Mouse (Mus musculus): ENCODE results near the gene Cdh1. TPM values are rescaled to one million over a fixed set of nuclear protein-coding genes. Genes with fewer than 3 reads are reported as not detected.
A peak's percentile ranks its signal among the peaks of the same experiment; 100 is the strongest.

Gene Cdh1
- polyA plus RNA-seq, 1 experiment, result 347 TPM

DNA sequence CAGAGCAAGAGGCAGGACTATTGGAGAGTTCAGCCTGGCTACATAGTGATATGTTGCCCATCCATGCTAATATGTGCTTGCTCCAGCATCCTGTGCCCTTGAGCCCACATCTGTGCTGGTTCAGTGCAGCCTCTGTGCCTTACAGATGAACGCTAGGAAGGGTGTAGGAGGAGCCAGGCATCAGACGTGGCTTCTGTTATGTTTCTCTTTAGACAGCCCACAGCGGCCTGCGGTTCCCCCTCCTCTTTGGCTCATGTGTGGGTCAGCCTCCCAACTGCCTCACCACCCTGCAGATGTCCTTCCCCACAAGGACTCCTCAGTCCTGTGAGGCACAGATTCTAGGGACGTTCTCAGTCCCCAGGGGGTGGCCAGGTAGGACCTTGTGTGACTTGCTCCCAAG is 32.1 kb downstream of the Cdh1 start:
- Histone ChIP-seq H3K4me1 (ENCODE audit: control insufficient read depth, insufficient read depth, low read length) (peaks cover 17% of the 10 kb centered on the region), H3K36me3 (ENCODE audit: control insufficient read depth, insufficient read depth, low read length, poor library complexity, severe bottlenecking) (peaks cover 7% of the 10 kb centered on the region), H3K9me3 (replicated peaks; ENCODE audit: control insufficient read depth, insufficient read depth, low read length, poor library complexity, severe bottlenecking) (no peaks in the 10 kb centered on the region), H3K9ac (ENCODE audit: low read depth, poor library complexity, severe bottlenecking) (no peak overlapping the region), H3K27ac (ENCODE audit: insufficient read depth, low read length) (no peak overlapping the region), H3K4me3 (ENCODE audit: low read depth, low read length) (no peak overlapping the region), H3K27me3 (ENCODE audit: control insufficient read depth, insufficient read depth, low read length, poor library complexity, severe bottlenecking) (no peaks in the 10 kb centered on the region)
- no peak for TF ChIP-seq EP300 (IDR thresholded peaks at IDR 0.05; ENCODE audit: insufficient read depth, low read depth, low read length)
- TF ChIP-seq POLR2A (IDR thresholded peaks at IDR 0.05; ENCODE audit: insufficient read depth, low read length), result no peak
- TF ChIP-seq CTCF (IDR thresholded peaks at IDR 0.05; ENCODE audit: low read depth, low read length), result no peak

DNA sequence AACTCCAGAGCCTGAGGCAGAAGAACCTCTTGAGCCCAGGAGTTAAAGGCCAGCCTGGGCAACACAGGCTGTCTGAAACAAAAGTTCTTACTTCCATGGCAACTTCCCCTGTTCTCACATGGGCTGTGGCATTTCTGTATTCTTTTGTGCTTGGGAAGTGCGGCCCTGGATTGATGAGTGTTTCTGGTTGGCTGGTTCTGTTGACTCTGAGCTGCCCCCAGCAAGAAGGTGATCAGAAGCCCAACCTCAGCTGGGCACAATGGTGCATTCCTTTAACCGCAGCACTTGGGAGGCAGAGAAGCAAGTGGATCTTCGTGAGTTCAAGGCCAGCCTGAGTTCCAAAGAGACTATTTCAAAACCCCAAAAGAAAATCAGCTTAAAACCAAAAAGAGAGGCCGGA is 34.3 kb downstream of the Cdh1 start:
- no peaks in the 10 kb centered on the region for H3K27me3 ChIP-seq (ENCODE audit: control insufficient read depth, insufficient read depth, low read length, poor library complexity, severe bottlenecking)
- H3K9me3 ChIP-seq (replicated peaks; ENCODE audit: control insufficient read depth, insufficient read depth, low read length, poor library complexity, severe bottlenecking), result no peaks in the 10 kb centered on the region
- TF ChIP-seq CTCF (IDR thresholded peaks at IDR 0.05; ENCODE audit: low read depth, low read length), result no peak
- no peak for TF ChIP-seq POLR2A (IDR thresholded peaks at IDR 0.05; ENCODE audit: insufficient read depth, low read length)
- TF ChIP-seq EP300 (IDR thresholded peaks at IDR 0.05; ENCODE audit: insufficient read depth, low read depth, low read length), result no peak
- peaks cover 9% of the 10 kb centered on the region for H3K36me3 ChIP-seq (ENCODE audit: control insufficient read depth, insufficient read depth, low read length, poor library complexity, severe bottlenecking)
- H3K9ac ChIP-seq (ENCODE audit: low read depth, poor library complexity, severe bottlenecking), result 0 out of 2 replicates have a peak overlapping the region, but pooled peaks have one; percentile 6
- peak overlapping the region; percentile 48 for H3K27ac ChIP-seq (ENCODE audit: insufficient read depth, low read length)
- H3K4me3 ChIP-seq (ENCODE audit: low read depth, low read length), result no peak overlapping the region
- peaks cover 21% of the 10 kb centered on the region for H3K4me1 ChIP-seq (ENCODE audit: control insufficient read depth, insufficient read depth, low read length)

DNA sequence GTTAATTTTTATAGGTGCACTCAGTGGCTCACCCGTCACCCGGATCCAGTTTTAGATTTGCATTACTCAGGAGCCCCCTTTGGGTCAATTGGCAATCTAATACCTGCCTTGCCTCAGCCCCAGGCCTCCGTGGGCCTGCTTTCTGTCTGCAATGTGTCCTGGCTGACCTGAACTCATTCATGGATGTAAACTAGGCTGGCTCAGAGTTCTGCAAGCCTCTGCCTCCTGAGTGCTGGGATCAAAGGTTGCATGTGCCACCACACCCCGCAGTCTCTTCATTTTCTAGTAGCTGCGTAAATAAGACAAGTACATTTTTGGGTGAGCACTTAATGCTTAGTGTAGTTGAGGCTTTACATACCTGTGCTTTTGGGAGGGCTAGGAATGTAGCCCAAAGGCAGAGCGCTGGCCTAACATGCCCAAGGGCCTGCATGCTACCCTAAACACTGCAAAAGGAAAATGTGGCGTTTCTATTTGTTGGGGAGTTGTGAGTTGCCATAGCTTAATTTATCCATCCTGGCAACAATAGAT is 35.7 kb downstream of the Cdh1 start:
- Histone ChIP-seq H3K9me3 (replicated peaks; ENCODE audit: control insufficient read depth, insufficient read depth, low read length, poor library complexity, severe bottlenecking) (no peaks in the 10 kb centered on the region), H3K27ac (ENCODE audit: insufficient read depth, low read length) (peak overlapping the region; percentile 37), H3K9ac (ENCODE audit: low read depth, poor library complexity, severe bottlenecking) (no peak overlapping the region), H3K36me3 (ENCODE audit: control insufficient read depth, insufficient read depth, low read length, poor library complexity, severe bottlenecking) (peaks cover 9% of the 10 kb centered on the region), H3K4me3 (ENCODE audit: low read depth, low read length) (no peak overlapping the region), H3K27me3 (ENCODE audit: control insufficient read depth, insufficient read depth, low read length, poor library complexity, severe bottlenecking) (no peaks in the 10 kb centered on the region), H3K4me1 (ENCODE audit: control insufficient read depth, insufficient read depth, low read length) (peaks cover 20% of the 10 kb centered on the region)
- no peak for TF ChIP-seq EP300 (IDR thresholded peaks at IDR 0.05; ENCODE audit: insufficient read depth, low read depth, low read length)
- TF ChIP-seq CTCF (IDR thresholded peaks at IDR 0.05; ENCODE audit: low read depth, low read length), result no peak
- TF ChIP-seq POLR2A (IDR thresholded peaks at IDR 0.05; ENCODE audit: insufficient read depth, low read length), result no peak

DNA sequence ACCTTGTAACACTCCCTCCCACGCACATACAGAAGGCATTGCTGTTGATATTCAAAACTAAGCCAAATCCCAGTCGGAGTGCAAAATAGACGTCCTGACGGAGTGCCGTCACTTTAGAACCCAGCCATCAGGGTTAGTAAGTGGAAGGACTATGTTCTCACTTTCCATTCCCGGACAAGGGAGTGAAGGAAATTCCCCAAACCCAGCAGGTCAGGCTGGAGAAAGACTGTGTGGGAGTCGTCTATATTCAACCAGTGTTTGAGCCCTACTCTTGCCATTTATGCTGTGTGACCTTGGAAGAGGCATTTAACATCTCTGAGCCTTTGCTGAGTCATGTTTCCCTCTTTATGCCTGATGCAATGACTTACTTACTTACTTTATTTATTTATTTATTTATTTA is 37.1 kb downstream of the Cdh1 start:
- peaks cover 16% of the 10 kb centered on the region for H3K4me1 ChIP-seq (ENCODE audit: control insufficient read depth, insufficient read depth, low read length)
- peak overlapping the region; percentile 39 for H3K9ac ChIP-seq (ENCODE audit: low read depth, poor library complexity, severe bottlenecking)
- H3K27me3 ChIP-seq (ENCODE audit: control insufficient read depth, insufficient read depth, low read length, poor library complexity, severe bottlenecking), result no peaks in the 10 kb centered on the region
- peak overlapping the region; percentile 45 for H3K27ac ChIP-seq (ENCODE audit: insufficient read depth, low read length)
- no peak for TF ChIP-seq CTCF (IDR thresholded peaks at IDR 0.05; ENCODE audit: low read depth, low read length)
- no peak for TF ChIP-seq POLR2A (IDR thresholded peaks at IDR 0.05; ENCODE audit: insufficient read depth, low read length)
- no peak for TF ChIP-seq EP300 (IDR thresholded peaks at IDR 0.05; ENCODE audit: insufficient read depth, low read depth, low read length)
- peaks cover 9% of the 10 kb centered on the region for H3K36me3 ChIP-seq (ENCODE audit: control insufficient read depth, insufficient read depth, low read length, poor library complexity, severe bottlenecking)
- 0 out of 2 replicates have a peak overlapping the region, but pooled peaks have one; percentile 19 for H3K4me3 ChIP-seq (ENCODE audit: low read depth, low read length)
- H3K9me3 ChIP-seq (replicated peaks; ENCODE audit: control insufficient read depth, insufficient read depth, low read length, poor library complexity, severe bottlenecking), result no peaks in the 10 kb centered on the region

DNA sequence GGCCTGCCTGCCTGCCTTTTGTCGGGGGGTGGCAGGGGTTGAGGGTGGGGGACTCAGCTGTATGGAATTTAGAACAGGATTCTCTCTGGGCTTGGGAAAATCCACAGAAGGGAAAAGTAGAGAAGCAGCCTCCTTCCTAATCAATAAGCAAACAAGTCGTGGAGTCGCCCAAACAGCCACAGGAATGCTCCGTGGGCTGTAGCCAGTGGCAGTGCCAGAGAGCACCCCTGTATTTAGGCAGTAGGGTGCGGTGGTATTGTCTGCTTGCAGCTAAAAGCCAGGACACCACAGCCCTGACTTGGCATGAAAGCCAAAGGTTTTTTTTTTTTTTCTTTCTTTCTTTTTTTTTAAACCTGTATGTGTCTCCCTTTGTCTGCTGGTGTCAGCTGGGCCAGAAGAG is 37.8 kb downstream of the Cdh1 start:
- TF ChIP-seq EP300 (IDR thresholded peaks at IDR 0.05; ENCODE audit: insufficient read depth, low read depth, low read length) (no peak), POLR2A (IDR thresholded peaks at IDR 0.05; ENCODE audit: insufficient read depth, low read length) (no peak), CTCF (IDR thresholded peaks at IDR 0.05; ENCODE audit: low read depth, low read length) (no peak)
- Histone ChIP-seq H3K27me3 (ENCODE audit: control insufficient read depth, insufficient read depth, low read length, poor library complexity, severe bottlenecking) (no peaks in the 10 kb centered on the region), H3K36me3 (ENCODE audit: control insufficient read depth, insufficient read depth, low read length, poor library complexity, severe bottlenecking) (peaks cover 9% of the 10 kb centered on the region), H3K4me1 (ENCODE audit: control insufficient read depth, insufficient read depth, low read length) (peaks cover 12% of the 10 kb centered on the region), H3K27ac (ENCODE audit: insufficient read depth, low read length) (peak overlapping the region; percentile 57), H3K9me3 (replicated peaks; ENCODE audit: control insufficient read depth, insufficient read depth, low read length, poor library complexity, severe bottlenecking) (no peaks in the 10 kb centered on the region), H3K4me3 (ENCODE audit: low read depth, low read length) (no peak overlapping the region), H3K9ac (ENCODE audit: low read depth, poor library complexity, severe bottlenecking) (peak overlapping the region; percentile 39)

DNA sequence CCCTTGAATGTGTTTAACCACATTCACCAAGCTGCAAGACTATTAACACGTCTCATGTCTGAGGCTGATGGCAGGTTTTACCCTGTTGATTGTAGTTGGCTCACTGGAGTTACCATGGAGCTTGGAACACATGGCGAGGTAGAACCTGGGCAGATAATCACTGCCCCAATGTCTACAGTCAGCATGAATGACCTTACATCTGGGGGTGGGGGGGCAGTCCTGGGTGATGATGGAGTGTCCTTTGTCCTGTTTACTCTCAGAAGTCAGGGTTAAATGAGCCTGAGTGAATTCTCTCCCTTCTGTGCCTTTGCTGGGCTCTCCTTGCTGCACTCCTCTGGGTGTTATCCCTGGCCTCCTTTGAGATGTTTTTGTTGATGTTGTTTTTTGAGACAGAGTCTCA is 39.0 kb downstream of the Cdh1 start:
- no peaks in the 10 kb centered on the region for H3K27me3 ChIP-seq (ENCODE audit: control insufficient read depth, insufficient read depth, low read length, poor library complexity, severe bottlenecking)
- H3K27ac ChIP-seq (ENCODE audit: insufficient read depth, low read length), result peak overlapping the region; percentile 57
- no peak overlapping the region for H3K9ac ChIP-seq (ENCODE audit: low read depth, poor library complexity, severe bottlenecking)
- no peak for TF ChIP-seq CTCF (IDR thresholded peaks at IDR 0.05; ENCODE audit: low read depth, low read length)
- peaks cover 9% of the 10 kb centered on the region for H3K4me1 ChIP-seq (ENCODE audit: control insufficient read depth, insufficient read depth, low read length)
- no peaks in the 10 kb centered on the region for H3K9me3 ChIP-seq (replicated peaks; ENCODE audit: control insufficient read depth, insufficient read depth, low read length, poor library complexity, severe bottlenecking)
- H3K36me3 ChIP-seq (ENCODE audit: control insufficient read depth, insufficient read depth, low read length, poor library complexity, severe bottlenecking), result peaks cover 6% of the 10 kb centered on the region
- no peak overlapping the region for H3K4me3 ChIP-seq (ENCODE audit: low read depth, low read length)

Data from ES-Bruce4 (cell line).